Comparison of ENCODE assay signal across 8 mouse cellular contexts in genomic region chr9:57073790-57074094, GRCm38 (mm10). TPM values are rescaled to one million over a fixed set of nuclear protein-coding genes. Genes with fewer than 3 reads are reported as not detected.
DNase-seq lines count a peak whose midpoint lies in the region; ATAC-seq lines count a peak whose summit lies in the region.

No protein-coding gene starts in this region.

- no peak for ATAC-seq in kidney, embryonic 15.5 days (replicated peaks; ENCODE audit: low FRiP score)
- ATAC-seq in hindbrain, embryonic 15.5 days (ENCODE audit: low FRiP score, low read depth), result no peak
- no peak for ATAC-seq in midbrain, embryonic 15.5 days (replicated peaks)

- H3K27ac ChIP-seq in kidney, embryonic 15.5 days, result peak overlapping the region; percentile 100
- peak overlapping the region; percentile 62 for H3K27ac ChIP-seq in brown adipose tissue, adult 24 weeks (replicated peaks; ENCODE audit: low read depth, low read length)
- peak overlapping the region; percentile 78 for H3K27ac ChIP-seq in hindbrain, embryonic 15.5 days (replicated peaks)
- peak overlapping the region; percentile 97 for H3K27ac ChIP-seq in midbrain, embryonic 15.5 days

- H3K4me3 ChIP-seq in kidney, embryonic 15.5 days (replicated peaks), result peak overlapping the region; percentile 92
- peak overlapping the region; percentile 58 for H3K4me3 ChIP-seq in brown adipose tissue, adult 24 weeks (ENCODE audit: insufficient read depth, low read depth, low read length)
- H3K4me3 ChIP-seq in hindbrain, embryonic 15.5 days, result peak overlapping the region; percentile 83
- peak overlapping the region; percentile 81 for H3K4me3 ChIP-seq in midbrain, embryonic 15.5 days

- H3K36me3 ChIP-seq in kidney, embryonic 15.5 days, result no peaks in the 10 kb centered on the region
- no peaks in the 10 kb centered on the region for H3K36me3 ChIP-seq in hindbrain, embryonic 15.5 days
- H3K36me3 ChIP-seq in midbrain, embryonic 15.5 days (replicated peaks), result no peaks in the 10 kb centered on the region

- WGBS in kidney, embryonic 15.5 days, result under 1% methylated on average over 15 of the region's 15 CpGs
- WGBS in hindbrain, embryonic 15.5 days, result 0% methylated on average over 15 of the region's 15 CpGs
- under 1% methylated on average over 15 of the region's 15 CpGs for whole genome bisulfite sequencing in midbrain, embryonic 15.5 days

- DNase-seq in kidney, postnatal 25 days, result no peak
- no peak for DNase-seq in adrenal gland, postnatal 25 days
- no peak for DNase-seq in gastrocnemius, postnatal 10 days
- DNase-seq in adrenal gland, adult 18-20 months (ENCODE audit: low spot score in 2 of 2), result no peak

- peaks cover 30% of the 10 kb centered on the region for H3K4me1 ChIP-seq in kidney, embryonic 15.5 days
- H3K4me1 ChIP-seq in brown adipose tissue, adult 24 weeks (ENCODE audit: control insufficient read depth, insufficient read depth, insufficient read length, low read length), result peaks cover 3% of the 10 kb centered on the region; the same call in 1 of the 2 replicates
- peaks cover 43% of the 10 kb centered on the region for H3K4me1 ChIP-seq in hindbrain, embryonic 15.5 days (replicated peaks)
- H3K4me1 ChIP-seq in midbrain, embryonic 15.5 days, result peaks cover 39% of the 10 kb centered on the region

- no peaks in the 10 kb centered on the region for H3K9me3 ChIP-seq in kidney, embryonic 15.5 days (replicated peaks)
- no peaks in the 10 kb centered on the region for H3K9me3 ChIP-seq in hindbrain, embryonic 15.5 days
- no peaks in the 10 kb centered on the region for H3K9me3 ChIP-seq in midbrain, embryonic 15.5 days

- H3K9ac ChIP-seq in kidney, embryonic 15.5 days, result peak overlapping the region; percentile 72
- peak overlapping the region; percentile 32 for H3K9ac ChIP-seq in hindbrain, embryonic 15.5 days
- H3K9ac ChIP-seq in midbrain, embryonic 15.5 days, result peak overlapping the region; percentile 43

- no peaks in the 10 kb centered on the region for H3K27me3 ChIP-seq in kidney, embryonic 15.5 days
- H3K27me3 ChIP-seq in hindbrain, embryonic 15.5 days, result no peaks in the 10 kb centered on the region
- no peaks in the 10 kb centered on the region for H3K27me3 ChIP-seq in midbrain, embryonic 15.5 days (replicated peaks)

- H3K4me2 ChIP-seq in kidney, embryonic 15.5 days, result peak overlapping the region; percentile 89
- peak overlapping the region; percentile 82 for H3K4me2 ChIP-seq in hindbrain, embryonic 15.5 days
- peak overlapping the region; percentile 95 for H3K4me2 ChIP-seq in midbrain, embryonic 15.5 days

RNA-seq across cellular contexts. Expression of gene Sin3a, which starts 1.9 kb away (rescaled TPM):
- polyA plus RNA-seq in kidney, embryonic 15.5 days (2015; fragmentation: Nextera tagmentation; extraction: Ambion mirVana), result 31.8 and 36.6 TPM in 2 replicates
- polyA plus RNA-seq in brown adipose tissue, adult 24 weeks (2012; ENCODE audit: insufficient read depth, insufficient read length, missing spikeins), result 14.9 and 20.4 TPM in 2 replicates
- 22.5 and 23.2 TPM in 2 replicates for polyA plus RNA-seq in hindbrain, embryonic 15.5 days (2015; fragmentation: Nextera tagmentation; extraction: Ambion mirVana)
- 25.0 and 25.9 TPM in 2 replicates for polyA plus RNA-seq in midbrain, embryonic 15.5 days (2015; fragmentation: Nextera tagmentation; extraction: Ambion mirVana)
- total RNA-seq in adrenal gland, postnatal 25 days (2021), result 59.6 and 73.2 TPM in 2 replicates
- 10 to 100 TPM; 25.1 to 29.9 TPM for total RNA-seq in gastrocnemius, postnatal 10 days (2021)
- 10 to 100 TPM; 32.5 to 39.2 TPM for total RNA-seq in adrenal gland, adult 18-20 months (2021)

RNA-seq across cellular contexts. Expression of gene Man2c1, which starts 56.7 kb away (rescaled TPM):
- polyA plus RNA-seq in kidney, embryonic 15.5 days (2015; fragmentation: Nextera tagmentation; extraction: Ambion mirVana), result 80.8 and 95.2 TPM in 2 replicates
- polyA plus RNA-seq in brown adipose tissue, adult 24 weeks (2012; ENCODE audit: insufficient read depth, insufficient read length, missing spikeins), result 33.1 and 72.3 TPM in 2 replicates
- 94.9 and 108 TPM in 2 replicates for polyA plus RNA-seq in hindbrain, embryonic 15.5 days (2015; fragmentation: Nextera tagmentation; extraction: Ambion mirVana)
- 102 and 109 TPM in 2 replicates for polyA plus RNA-seq in midbrain, embryonic 15.5 days (2015; fragmentation: Nextera tagmentation; extraction: Ambion mirVana)
- total RNA-seq in adrenal gland, postnatal 25 days (2021), result 140 and 170 TPM in 2 replicates
- 10 to 100 TPM; 48.9 to 61.6 TPM for total RNA-seq in gastrocnemius, postnatal 10 days (2021)
- 100 to 1,000 TPM; 108 to 151 TPM for total RNA-seq in adrenal gland, adult 18-20 months (2021)
